Mouse (Mus musculus) cortical plate, adult 2 months (tissue): ENCODE measurements at regions not wholly inside any gene's neighbourhood (a gene's known extent, or its start where the extent isn't known, plus 50 kb on each side); places are given as distances from the start of the nearest gene placed in this dataset.

Source experiments
- H3K27ac ChIP-seq: fragments of 200-500 bp; 2 replicates; pipeline ENCODE4 v1.5.1; 2012; ENCODE audit warnings: low read length, control low read depth, inconsistent platforms; ENCODE audit not compliant: insufficient read depth
- H3K4me1 ChIP-seq: fragments of 200-500 bp; 2 replicates; pipeline ENCODE4 v1.6.1; 2011; ENCODE audit warnings: low read length; ENCODE audit not compliant: control insufficient read depth, insufficient read depth
- H3K4me3 ChIP-seq: fragments of 200-500 bp; 2 replicates; pipeline ENCODE4 v1.5.1; 2011; ENCODE audit warnings: mild to moderate bottlenecking, low read length, control low read depth; ENCODE audit not compliant: insufficient read depth
- CTCF ChIP-seq: fragments of 200-500 bp; IDR thresholded peaks from 2 replicates; pipeline ENCODE4 v1.5.1; 2011; ENCODE audit warnings: mild to moderate bottlenecking, control low read depth, low read length; ENCODE audit not compliant: insufficient read depth; ENCODE audit errors: extremely low read depth
- POLR2A ChIP-seq: fragments of 200-500 bp; IDR thresholded peaks from 2 replicates; pipeline ENCODE4 v1.6.1; 2011; ENCODE audit warnings: mild to moderate bottlenecking, low read length, control low read depth; ENCODE audit not compliant: insufficient read depth; ENCODE audit errors: extremely low read depth

- H3K4me3 ChIP-seq: no peak overlapping the region
- no peaks in the 10 kb centered on the region for H3K4me1 ChIP-seq
- no peak overlapping the region for H3K27ac ChIP-seq
- TF ChIP-seq POLR2A: no peak
- no peak for TF ChIP-seq CTCF
These were observed 173.6 kb upstream of the Lpp start for GRCm38 (mm10) chr16:24219691-24220090.

- TF ChIP-seq CTCF (no peak), POLR2A (no peak)
- H3K4me3 ChIP-seq: no peak overlapping the region
- H3K27ac ChIP-seq: no peak overlapping the region
- H3K4me1 ChIP-seq: no peaks in the 10 kb centered on the region
These were observed 174.5 kb upstream of the Lpp start for GRCm38 (mm10) chr16:24218850-24219185.

- H3K27ac ChIP-seq: no peak overlapping the region
These were observed 175.0 kb upstream of the Lpp start for GRCm38 (mm10) chr16:24218162-24218849.

GRCm38 (mm10) chr16:24216828-24217227 lies 176.5 kb upstream of the Lpp start:
- H3K4me1 ChIP-seq: no peaks in the 10 kb centered on the region
- TF ChIP-seq CTCF (no peak), POLR2A (no peak)
- no peak overlapping the region for H3K4me3 ChIP-seq
- H3K27ac ChIP-seq: no peak overlapping the region

More at GRCm38 (mm10) chr16:24218162-24218849, 175.0 kb upstream of the Lpp start:
- H3K4me3 ChIP-seq: no peak overlapping the region
- H3K4me1 ChIP-seq: no peaks in the 10 kb centered on the region
- no peak for TF ChIP-seq POLR2A
- no peak for TF ChIP-seq CTCF

GRCm38 (mm10) chr16:24215353-24215752 lies 178.0 kb upstream of the Lpp start:
- H3K4me1 ChIP-seq: no peaks in the 10 kb centered on the region
- TF ChIP-seq POLR2A (no peak), CTCF (no peak)
- H3K27ac ChIP-seq: no peak overlapping the region
- H3K4me3 ChIP-seq: no peak overlapping the region

- no peak for TF ChIP-seq POLR2A
- no peak for TF ChIP-seq CTCF
- Histone ChIP-seq H3K4me1 (no peaks in the 10 kb centered on the region), H3K27ac (no peak overlapping the region)
These were observed 179.7 kb upstream of the Lpp start for GRCm38 (mm10) chr16:24213577-24213976.

GRCm38 (mm10) chr16:24212702-24213101 lies 180.6 kb upstream of the Lpp start:
- no peak overlapping the region for H3K27ac ChIP-seq
- no peaks in the 10 kb centered on the region for H3K4me1 ChIP-seq
- no peak for TF ChIP-seq CTCF
- no peak for TF ChIP-seq POLR2A
- H3K4me3 ChIP-seq: no peak overlapping the region

More at GRCm38 (mm10) chr16:24213577-24213976, 179.7 kb upstream of the Lpp start:
- no peak overlapping the region for H3K4me3 ChIP-seq

- no peak overlapping the region for H3K27ac ChIP-seq
- H3K4me1 ChIP-seq: no peaks in the 10 kb centered on the region
- H3K4me3 ChIP-seq: no peak overlapping the region
- TF ChIP-seq CTCF (no peak), POLR2A (no peak)
These were observed 181.7 kb upstream of the Lpp start for GRCm38 (mm10) chr16:24211588-24211987.

- Histone ChIP-seq H3K4me3 (no peak overlapping the region), H3K27ac (no peak overlapping the region), H3K4me1 (no peaks in the 10 kb centered on the region)
- TF ChIP-seq POLR2A: no peak
- TF ChIP-seq CTCF: no peak
These were observed 184.4 kb upstream of the Lpp start for GRCm38 (mm10) chr16:24208876-24209275.

GRCm38 (mm10) chr16:24208118-24208517 lies 185.2 kb upstream of the Lpp start:
- no peak for TF ChIP-seq CTCF
- TF ChIP-seq POLR2A: no peak
- H3K27ac ChIP-seq: no peak overlapping the region
- no peaks in the 10 kb centered on the region for H3K4me1 ChIP-seq
- H3K4me3 ChIP-seq: no peak overlapping the region
